Mouse (Mus musculus) lung, adult 10 weeks (tissue): Measurements from ENCODE around the gene Mcub. TPM values are rescaled to one million over a fixed set of nuclear protein-coding genes. Genes with fewer than 3 reads are reported as not detected.

Experiments used
- polyA plus RNA-seq: library from polyadenylated mRNA; stranded (reverse); fragments of 350-450 nt; fragmentation: Illumina TruSeq; extraction: RNeasy Lipid Tissue Mini Kit (QIAGEN cat#74804); gene quantifications from one replicate; pipeline ENCODE4 v1.2.3, GENCODE M21; 2014; ENCODE audit warnings: low read depth, low replicate concordance; ENCODE audit not compliant: insufficient read depth

Mcub gene
- 11.8 TPM for polyA plus RNA-seq

DNA sequence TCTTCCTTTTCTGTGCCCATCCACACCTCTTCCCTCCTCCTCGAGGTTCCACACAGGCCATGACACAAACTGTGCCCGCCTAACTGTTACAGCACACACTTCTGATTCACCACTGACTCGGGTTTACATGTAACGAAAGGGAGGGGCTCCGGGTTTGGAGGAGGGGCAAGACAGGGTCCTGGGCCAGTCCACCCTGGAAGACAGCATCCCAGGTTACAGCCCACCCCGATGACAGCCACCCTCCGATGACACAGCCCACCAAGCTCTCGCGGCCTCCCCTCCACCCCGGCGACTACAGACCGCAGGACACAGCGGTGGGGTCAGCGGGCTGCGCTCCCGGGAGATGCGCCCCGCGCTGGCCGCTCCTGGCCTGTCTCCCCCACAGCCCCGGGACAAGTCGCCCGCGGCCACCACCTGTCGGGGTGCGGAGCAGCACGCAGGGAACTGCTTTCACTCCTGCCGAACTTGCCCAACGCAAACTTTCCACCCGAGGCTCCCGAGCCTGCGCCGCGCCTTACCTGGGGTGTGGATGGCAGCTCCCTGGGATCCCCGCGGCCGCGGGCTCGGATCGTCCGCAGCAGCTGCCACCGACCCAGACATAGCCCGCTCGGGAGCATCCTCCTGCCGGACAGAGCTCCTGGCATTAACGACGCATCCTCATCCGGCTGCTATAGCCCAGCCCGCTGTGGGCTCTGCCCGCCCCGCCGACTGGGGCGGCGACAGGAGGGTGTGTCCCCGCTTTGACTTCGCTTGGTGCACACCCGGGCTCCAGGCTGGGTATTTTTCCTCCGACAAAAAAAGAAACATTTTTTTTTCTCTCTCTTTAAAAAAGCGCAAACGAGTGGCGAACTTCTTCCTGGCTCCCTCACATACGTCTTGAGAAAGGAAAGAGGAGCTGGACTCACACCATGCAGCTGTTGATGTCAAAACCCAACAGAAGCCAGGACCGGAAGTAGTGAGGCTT, at the start of gene Mcub:
Gene Mcub, minus strand, starts transcription at position 775 of the 964 bp plus-strand sequence.

DNA sequence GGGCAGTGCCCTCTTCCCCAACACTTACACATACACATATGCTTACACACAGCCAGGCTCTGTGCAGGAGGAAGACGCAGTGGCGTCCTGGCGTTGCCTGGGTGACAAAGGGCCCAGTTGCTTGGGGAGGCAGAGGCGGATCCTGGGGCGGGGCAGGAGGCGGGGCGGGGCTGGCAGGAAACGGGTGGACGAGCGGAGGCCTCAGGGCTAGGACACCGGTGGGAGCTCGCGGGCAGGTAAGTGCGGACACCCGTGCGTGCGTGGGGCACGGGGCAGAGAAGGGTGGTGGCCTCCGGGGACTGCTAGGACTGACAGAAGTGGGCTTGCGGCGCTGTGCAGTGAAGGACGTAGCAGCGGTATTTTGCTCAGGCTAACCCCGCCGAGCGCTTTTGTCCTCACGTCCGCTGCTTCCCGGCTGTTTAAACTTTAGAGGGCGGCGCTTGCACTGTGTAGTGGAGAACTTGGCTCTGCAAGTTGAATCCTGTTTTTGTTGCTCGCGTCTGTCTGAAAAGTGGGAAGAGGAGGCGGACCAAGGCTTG, 68.7 kb downstream of the Mcub start, which contains the start of gene Casp6:
Gene Casp6, plus strand, starts transcription at position 155 of the 539 bp plus-strand sequence.

DNA sequence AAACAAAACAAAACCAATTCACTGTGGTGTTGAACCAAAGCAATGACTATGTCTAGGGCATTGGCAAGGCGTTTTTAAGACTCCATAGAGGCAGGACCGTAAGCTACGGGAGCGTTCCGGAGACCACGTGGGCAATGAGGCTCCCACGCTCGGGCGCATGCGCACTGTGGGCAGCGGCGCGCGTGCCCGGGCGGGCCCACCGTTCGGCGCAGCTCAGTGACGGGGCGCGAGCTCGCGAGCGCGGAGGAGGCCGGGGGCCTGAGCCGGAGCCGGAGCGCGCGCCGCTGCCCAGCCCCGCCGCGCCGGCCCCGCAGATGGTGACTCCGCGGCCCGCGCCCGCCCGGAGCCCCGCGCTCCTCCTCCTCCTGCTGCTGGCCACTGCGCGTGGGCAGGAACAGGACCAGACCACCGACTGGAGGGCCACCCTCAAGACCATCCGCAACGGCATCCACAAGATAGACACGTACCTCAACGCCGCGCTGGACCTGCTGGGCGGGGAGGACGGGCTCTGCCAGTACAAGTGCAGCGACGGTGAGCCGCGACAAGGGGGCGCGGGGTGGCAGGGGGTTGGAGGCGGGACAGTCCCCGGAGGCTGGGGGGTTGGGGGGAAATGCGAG, 91.5 kb downstream of the Mcub start, which contains the start of gene Pla2g12a:
Gene Pla2g12a, plus strand, starts transcription at position 202 of the 617 bp plus-strand sequence.

Other genes starting within 250 kb of the Mcub start
- 0.54 TPM for gene Egf, start 214.9 kb downstream of the Mcub start, polyA plus RNA-seq
- gene Lrit3, start 166.2 kb downstream of the Mcub start, polyA plus RNA-seq = not detected
- not detected for gene Rrh, start 147.6 kb downstream of the Mcub start, polyA plus RNA-seq
- 33.0 TPM for gene Gar1, start 138.8 kb downstream of the Mcub start, polyA plus RNA-seq
- gene Cfi, start 134.3 kb downstream of the Mcub start, polyA plus RNA-seq = 0.43 TPM
- 19.5 TPM for gene Pla2g12a, start 91.6 kb downstream of the Mcub start, polyA plus RNA-seq
- 30.2 TPM for gene Casp6, start 68.8 kb downstream of the Mcub start, polyA plus RNA-seq
- gene Sec24b, start 91.3 kb upstream of the Mcub start, polyA plus RNA-seq = 27.1 TPM
- 0.11 TPM for gene Col25a1, start 161.3 kb upstream of the Mcub start, polyA plus RNA-seq